Mouse (Mus musculus): Measurements from ENCODE around the gene Atp6v1a. TPM values are rescaled to one million over a fixed set of nuclear protein-coding genes. Genes with fewer than 3 reads are reported as not detected.
A peak's percentile ranks its signal among the peaks of the same experiment; 100 is the strongest.

Gene Atp6v1a
- total RNA-seq, 2 experiments from 2014 or later = 19.1 to 30.1 TPM

GRCm38 (mm10) chr16:44063025-44063894 is 76.2 kb downstream of the Atp6v1a start, which contains the start of gene Gramd1c:
Gene Gramd1c (minus strand): TSS chr16:44063345.
- peak; percentile 44 for DNase-seq (ENCODE audit: low spot score)

GRCm38 (mm10) chr16:44061341-44061740 is 78.2 kb downstream of the Atp6v1a start:
- no peak for DNase-seq (ENCODE audit: low spot score)

GRCm38 (mm10) chr16:44060604-44061286 is 78.8 kb downstream of the Atp6v1a start:
- no peak for DNase-seq (ENCODE audit: low spot score)

GRCm38 (mm10) chr16:44058745-44059144 is 80.8 kb downstream of the Atp6v1a start:
- DNase-seq (ENCODE audit: low spot score) = peak; percentile 70

- no peak for DNase-seq (ENCODE audit: low spot score)
These were observed 83.7 kb downstream of the Atp6v1a start for GRCm38 (mm10) chr16:44055766-44056165.

GRCm38 (mm10) chr16:44053265-44053664 is 86.2 kb downstream of the Atp6v1a start:
- DNase-seq (ENCODE audit: low spot score) = no peak

GRCm38 (mm10) chr16:44052390-44052789 is 87.1 kb downstream of the Atp6v1a start:
- DNase-seq (ENCODE audit: low spot score) = no peak

- DNase-seq (ENCODE audit: low spot score) = no peak
These were observed 89.4 kb downstream of the Atp6v1a start for GRCm38 (mm10) chr16:44050139-44050538.

GRCm38 (mm10) chr16:44039112-44039511 is 100.4 kb downstream of the Atp6v1a start:
- no peak for DNase-seq (ENCODE audit: low spot score)

Other genes with a start within 250 kb of the Atp6v1a start
- gene Ccdc191, start 249.9 kb downstream of the Atp6v1a start, total RNA-seq (2021) = 1 to 10 TPM; 2.0 to 2.5 TPM
- 10 to 100 TPM in 1 of 2 experiments, 1 to 10 TPM in 1; 6.7 to 12.5 TPM for gene Qtrt2, start 212.9 kb downstream of the Atp6v1a start, total RNA-seq (2021)
- gene Zdhhc23, start 159.9 kb downstream of the Atp6v1a start, total RNA-seq (2021) = 10 to 100 TPM in 1 of 2 experiments, 1 to 10 TPM in 1; 8.2 to 18.2 TPM
- under 1 TPM; 0.25 to 0.26 TPM for gene Gramd1c, start 76.4 kb downstream of the Atp6v1a start, total RNA-seq (2021)
- gene Naa50, start 125 bp upstream of the Atp6v1a start, total RNA-seq (2021) = 100 to 1,000 TPM; 183 to 237 TPM
- 10 to 100 TPM; 43.0 to 52.5 TPM for gene Usf3, start 33.5 kb upstream of the Atp6v1a start, total RNA-seq (2021)
- under 1 TPM; 0.05 to 0.09 TPM for gene Sidt1, start 193.5 kb upstream of the Atp6v1a start, total RNA-seq (2021)
- 1 to 10 TPM; 6.8 to 7.0 TPM for gene Spice1, start 207.4 kb upstream of the Atp6v1a start, total RNA-seq (2021)

Data from gastrocnemius, adult 18-20 months (tissue).